Mouse (Mus musculus) liver, embryonic 13.5 days (tissue): Measurements from ENCODE around the gene Pdlim3. TPM values are rescaled to one million over a fixed set of nuclear protein-coding genes. Genes with fewer than 3 reads are reported as not detected.
"Not testable (repeated sequence)": the region's sequence is repeated elsewhere in the genome, so short reads cannot be mapped to it uniquely, and the experiment has no call there.

ENCODE experiments used
- ATAC-seq: fragments of 200-750 bp; cut with Nextera tagmentation; 2 replicates; pipeline ENCODE4 v1.8.0; 2017; ENCODE audit warnings: low read depth, mild to moderate bottlenecking, moderate number of reproducible peaks, moderate library complexity
- DNase-seq: peaks from one replicate; pipeline ENCODE4 v3.0.0; 2022
- H3K27ac ChIP-seq: fragments of 300-500 bp; sonication (generic); 2 replicates; pipeline ENCODE4 v1.5.1; 2015; ENCODE audit warnings: moderate library complexity, mild to moderate bottlenecking, inconsistent platforms
- H3K27me3 ChIP-seq: fragments of 300-500 bp; sonication (generic); 2 replicates; pipeline ENCODE4 v1.6.1; 2015; ENCODE audit warnings: mild to moderate bottlenecking, inconsistent platforms
- H3K36me3 ChIP-seq: fragments of 300-500 bp; sonication (generic); 2 replicates; pipeline ENCODE4 v1.6.1; 2015; ENCODE audit warnings: mild to moderate bottlenecking, inconsistent platforms
- H3K4me1 ChIP-seq: fragments of 300-500 bp; sonication (generic); replicated peaks from 2 replicates; pipeline ENCODE4 v1.6.1; 2015; ENCODE audit warnings: inconsistent platforms
- H3K4me2 ChIP-seq: fragments of 300-500 bp; sonication (generic); 2 replicates; pipeline ENCODE4 v1.6.1; 2015; ENCODE audit warnings: inconsistent platforms, mild to moderate bottlenecking, moderate library complexity
- H3K4me3 ChIP-seq: fragments of 300-500 bp; sonication (generic); replicated peaks from 2 replicates; pipeline ENCODE4 v1.5.1; 2015; ENCODE audit warnings: mild to moderate bottlenecking, inconsistent platforms
- H3K9ac ChIP-seq: fragments of 300-500 bp; sonication (generic); 2 replicates; pipeline ENCODE4 v1.6.1; 2015; ENCODE audit warnings: mild to moderate bottlenecking, inconsistent platforms
- H3K9me3 ChIP-seq: fragments of 300-500 bp; sonication (generic); replicated peaks from 2 replicates; pipeline ENCODE4 v1.6.1; 2016; ENCODE audit warnings: inconsistent platforms
- WGBS: fragments of 180-500 bp; shearing (Covaris S2); methylation state at CpG from one replicate; pipeline ENCODE4 v1.1.7; 2015; ENCODE audit not compliant: insufficient replicate concordance; 5-methylcytosine and 5-hydroxymethylcytosine counted together
- polyA plus RNA-seq: library from polyadenylated mRNA; unstranded; fragments of >200 nt; fragmentation: Nextera tagmentation; extraction: Ambion mirVana; gene quantifications from 2 replicates; pipeline ENCODE4 v1.2.1, GENCODE M21; 2015

The Pdlim3 gene
- 1.7 and 2.2 TPM in 2 replicates for polyA plus RNA-seq

- Histone ChIP-seq H3K9me3 (no peaks in the 10 kb centered on the region), H3K36me3 (no peaks in the 10 kb centered on the region), H3K27ac (no peak within 1 kb of the TSS), H3K4me2 (peak within 1 kb of the TSS; percentile 49), H3K4me3 (peak within 1 kb of the TSS; percentile 28), H3K4me1 (no peaks in the 10 kb centered on the region), H3K27me3 (peaks cover 15% of the 10 kb centered on the region), H3K9ac (no peak within 1 kb of the TSS)
- 2% methylated on average over 22 of the region's 22 CpGs for WGBS
- DNase-seq = no peak
- no peak for ATAC-seq
These were observed at the start of gene Pdlim3 for GRCm38 (mm10) chr8:45885202-45885685. Gene Pdlim3, plus strand, starts transcription at chr8:45885461.

- H3K9me3 ChIP-seq = no peaks in the 10 kb centered on the region
- no peaks in the 10 kb centered on the region for H3K4me1 ChIP-seq
- no peaks in the 10 kb centered on the region for H3K27me3 ChIP-seq
- H3K27ac ChIP-seq = no peak overlapping the region
- ATAC-seq (no peak), DNase-seq (no peak)
- no peak overlapping the region for H3K4me2 ChIP-seq
- no peak overlapping the region for H3K9ac ChIP-seq
- H3K4me3 ChIP-seq = no peak overlapping the region
- no peaks in the 10 kb centered on the region for H3K36me3 ChIP-seq
- 60% methylated on average over 5 of the region's 5 CpGs for WGBS
These were observed 42.0 kb upstream of the Pdlim3 start for GRCm38 (mm10) chr8:45843306-45843705.

GRCm38 (mm10) chr8:45844097-45844885 lies 41.0 kb upstream of the Pdlim3 start:
- 55% methylated on average over 6 of the region's 6 CpGs for WGBS

GRCm38 (mm10) chr8:45844911-45845481 lies 40.3 kb upstream of the Pdlim3 start:
- DNase-seq (no peak), ATAC-seq (no peak)
- Histone ChIP-seq H3K9ac (no peak overlapping the region), H3K4me1 (no peaks in the 10 kb centered on the region), H3K27ac (no peak overlapping the region), H3K4me2 (no peak overlapping the region), H3K36me3 (no peaks in the 10 kb centered on the region), H3K4me3 (no peak overlapping the region), H3K9me3 (no peaks in the 10 kb centered on the region), H3K27me3 (no peaks in the 10 kb centered on the region)
- WGBS = 49% methylated on average over 14 of the region's 14 CpGs

More at GRCm38 (mm10) chr8:45844097-45844885, 41.0 kb upstream of the Pdlim3 start:
- DNase-seq (no peak), ATAC-seq (no peak)
- H3K27me3 ChIP-seq = no peaks in the 10 kb centered on the region
- H3K27ac ChIP-seq = no peak overlapping the region
- no peak overlapping the region for H3K4me2 ChIP-seq
- no peaks in the 10 kb centered on the region for H3K9me3 ChIP-seq
- H3K36me3 ChIP-seq = no peaks in the 10 kb centered on the region
- H3K4me3 ChIP-seq = no peak overlapping the region
- no peaks in the 10 kb centered on the region for H3K4me1 ChIP-seq
- H3K9ac ChIP-seq = no peak overlapping the region

- no peaks in the 10 kb centered on the region for H3K9me3 ChIP-seq
- H3K27ac ChIP-seq = no peak overlapping the region
- no peak overlapping the region for H3K4me2 ChIP-seq
- no peak overlapping the region for H3K4me3 ChIP-seq
- H3K27me3 ChIP-seq = no peaks in the 10 kb centered on the region
- H3K4me1 ChIP-seq = no peaks in the 10 kb centered on the region
- H3K36me3 ChIP-seq = no peaks in the 10 kb centered on the region
- H3K9ac ChIP-seq = no peak overlapping the region
- no peak for DNase-seq
- ATAC-seq = no peak
- 57% methylated on average over 4 of the region's 4 CpGs for WGBS
These were observed 39.4 kb upstream of the Pdlim3 start for GRCm38 (mm10) chr8:45845906-45846305.

GRCm38 (mm10) chr8:45855118-45855517 lies 30.1 kb upstream of the Pdlim3 start:
- Histone ChIP-seq H3K36me3 (no peaks in the 10 kb centered on the region), H3K4me2 (no peak overlapping the region), H3K27me3 (no peaks in the 10 kb centered on the region), H3K27ac (no peak overlapping the region), H3K4me1 (no peaks in the 10 kb centered on the region), H3K9ac (no peak overlapping the region), H3K4me3 (no peak overlapping the region), H3K9me3 (no peaks in the 10 kb centered on the region)
- WGBS = 64% methylated on average over 4 of the region's 4 CpGs
- DNase-seq (no peak), ATAC-seq (no peak)

GRCm38 (mm10) chr8:45857734-45858133 lies 27.5 kb upstream of the Pdlim3 start:
- DNase-seq (no peak), ATAC-seq (no peak)
- H3K4me2 ChIP-seq = no peak overlapping the region
- no peak overlapping the region for H3K4me3 ChIP-seq
- H3K4me1 ChIP-seq = no peaks in the 10 kb centered on the region
- H3K9ac ChIP-seq = no peak overlapping the region
- H3K27me3 ChIP-seq = no peaks in the 10 kb centered on the region
- no peaks in the 10 kb centered on the region for H3K36me3 ChIP-seq
- WGBS = 54% methylated on average over 5 of the region's 5 CpGs
- H3K9me3 ChIP-seq = no peaks in the 10 kb centered on the region
- H3K27ac ChIP-seq = no peak overlapping the region

- no peaks in the 10 kb centered on the region for H3K27me3 ChIP-seq
- WGBS = 53% methylated on average over 9 of the region's 9 CpGs
- no peak for ATAC-seq
- H3K9me3 ChIP-seq = no peaks in the 10 kb centered on the region
- no peaks in the 10 kb centered on the region for H3K4me1 ChIP-seq
- no peak overlapping the region for H3K4me2 ChIP-seq
- DNase-seq = no peak
- H3K4me3 ChIP-seq = no peak overlapping the region
- H3K36me3 ChIP-seq = no peaks in the 10 kb centered on the region
- no peak overlapping the region for H3K27ac ChIP-seq
- no peak overlapping the region for H3K9ac ChIP-seq
These were observed 26.9 kb upstream of the Pdlim3 start for GRCm38 (mm10) chr8:45858391-45858790.

GRCm38 (mm10) chr8:45871587-45871986 lies 13.7 kb upstream of the Pdlim3 start:
- WGBS = 57% methylated on average over 11 of the region's 11 CpGs
- not testable (repeated sequence) for H3K27me3 ChIP-seq, H3K9ac ChIP-seq

GRCm38 (mm10) chr8:45872077-45872476 lies 13.2 kb upstream of the Pdlim3 start:
- no peak overlapping the region for H3K9ac ChIP-seq
- no peak overlapping the region for H3K4me3 ChIP-seq
- H3K4me2 ChIP-seq = no peak overlapping the region
- no peaks in the 10 kb centered on the region for H3K4me1 ChIP-seq
- DNase-seq = no peak
- H3K9me3 ChIP-seq = no peaks in the 10 kb centered on the region
- no peaks in the 10 kb centered on the region for H3K27me3 ChIP-seq
- WGBS = 67% methylated on average over 7 of the region's 7 CpGs
- ATAC-seq = no peak
- H3K36me3 ChIP-seq = no peaks in the 10 kb centered on the region
- no peak overlapping the region for H3K27ac ChIP-seq

More at GRCm38 (mm10) chr8:45871587-45871986, 13.7 kb upstream of the Pdlim3 start:
- H3K27ac ChIP-seq, H3K9me3 ChIP-seq, ATAC-seq, H3K4me2 ChIP-seq, DNase-seq, H3K4me3 ChIP-seq, H3K36me3 ChIP-seq, H3K4me1 ChIP-seq: not testable (repeated sequence)

GRCm38 (mm10) chr8:45874945-45875626 lies 10.2 kb upstream of the Pdlim3 start:
- Histone ChIP-seq H3K36me3 (no peaks in the 10 kb centered on the region), H3K9ac (no peak overlapping the region), H3K4me3 (no peak overlapping the region), H3K4me2 (no peak overlapping the region), H3K9me3 (no peaks in the 10 kb centered on the region), H3K27ac (no peak overlapping the region), H3K27me3 (no peaks in the 10 kb centered on the region), H3K4me1 (no peaks in the 10 kb centered on the region)
- no peak for ATAC-seq
- DNase-seq = no peak
- 28% methylated on average over 10 of the region's 10 CpGs for WGBS
